Mouse (Mus musculus) bone marrow macrophage, adult 2 months (primary cell): ENCODE data around the gene Tnfsf15.

Experiments used
- CTCF ChIP-seq: IDR thresholded peaks from 2 replicates; pipeline ENCODE4 v1.5.1; 2012; ENCODE audit warnings: low read depth, mild to moderate bottlenecking, low read length, moderate library complexity
- POLR2A ChIP-seq: IDR thresholded peaks from 2 replicates; pipeline ENCODE4 v1.6.1; 2012; ENCODE audit warnings: mild to moderate bottlenecking, low read depth, low read length, borderline replicate concordance

- TF ChIP-seq POLR2A (no peak), CTCF (no peak)
Measured at GRCm38 (mm10) chr4:63682441-63682840, 62.5 kb downstream of the Tnfsf15 start.
